Mouse (Mus musculus): ENCODE measurements around the gene Rcsd1.
A peak's percentile ranks its signal among the peaks of the same experiment; 100 is the strongest.

The Rcsd1 gene

DNA sequence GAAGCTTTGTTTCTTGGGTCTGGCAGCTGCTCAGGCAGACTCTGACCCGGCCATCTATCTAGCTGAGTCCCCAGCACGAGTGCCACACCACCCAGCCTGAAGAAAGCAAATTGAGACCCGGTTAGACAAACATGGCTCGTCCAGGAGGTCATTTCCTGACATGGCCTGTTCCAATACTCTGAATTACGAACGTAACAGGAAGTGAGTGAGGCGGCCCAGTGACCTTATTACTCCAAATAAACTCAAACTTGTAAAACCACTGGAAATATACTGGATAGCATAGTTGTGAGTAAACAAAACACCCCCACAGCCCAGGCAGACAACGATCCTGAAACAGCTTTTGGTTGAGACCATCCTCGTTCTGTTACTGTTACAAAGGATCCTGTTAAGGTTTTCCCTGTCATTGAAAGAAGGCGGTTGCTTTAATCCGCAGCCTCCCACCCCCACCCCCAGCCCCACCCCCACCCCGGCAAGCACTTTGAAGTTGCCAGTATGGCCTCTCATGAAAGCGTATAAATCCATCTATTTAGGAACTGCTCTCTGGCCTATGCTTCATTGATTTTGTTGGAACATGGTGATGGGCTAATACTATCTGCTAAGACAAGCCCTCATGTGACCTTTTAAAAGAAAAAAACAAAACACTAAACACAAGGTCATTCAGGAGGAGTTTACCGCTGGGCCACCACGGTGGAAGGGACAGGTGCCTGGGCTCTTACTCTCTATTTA is 92.2 kb downstream of the Rcsd1 start:
- no peak for DNase-seq

DNA sequence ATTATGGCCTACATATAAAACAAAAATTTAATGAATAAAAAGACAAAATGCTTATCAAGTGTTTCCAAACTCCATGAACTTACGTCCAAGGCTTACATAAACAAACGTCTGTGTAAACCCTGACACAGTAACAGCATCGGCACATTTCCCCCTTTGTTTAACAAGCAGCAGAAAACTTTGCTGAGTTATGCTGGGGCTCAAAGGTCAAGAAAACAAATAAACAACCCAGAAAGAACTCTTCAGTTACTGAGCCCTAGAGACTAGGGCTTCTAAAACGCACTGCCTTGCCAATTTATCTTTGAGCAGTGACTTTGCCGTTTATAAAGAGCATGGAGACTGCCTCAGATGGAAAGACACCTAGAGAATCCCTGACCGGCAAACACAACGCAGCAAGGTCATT is 92.9 kb downstream of the Rcsd1 start:
- DNase-seq: no peak

DNA sequence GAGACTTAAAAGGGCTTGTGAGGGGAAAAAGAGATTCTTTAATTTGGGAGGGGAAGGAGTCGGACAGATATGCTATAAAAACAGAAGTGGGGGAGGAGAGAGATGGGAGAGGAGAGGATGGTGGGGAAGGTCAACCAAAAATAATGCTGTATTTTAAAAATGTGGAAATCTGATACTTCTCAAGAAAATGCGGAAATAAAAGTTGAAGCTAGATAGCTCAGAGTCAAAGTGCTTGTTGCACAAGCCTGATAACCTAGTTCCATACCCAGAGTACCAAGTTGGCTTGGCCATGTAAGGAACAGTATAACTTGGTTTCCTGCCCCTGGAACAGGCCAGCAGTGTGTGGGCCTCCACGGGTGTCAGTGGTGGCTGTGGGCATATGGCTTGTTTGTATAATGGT is 94.8 kb downstream of the Rcsd1 start:
- DNase-seq: no peak

DNA sequence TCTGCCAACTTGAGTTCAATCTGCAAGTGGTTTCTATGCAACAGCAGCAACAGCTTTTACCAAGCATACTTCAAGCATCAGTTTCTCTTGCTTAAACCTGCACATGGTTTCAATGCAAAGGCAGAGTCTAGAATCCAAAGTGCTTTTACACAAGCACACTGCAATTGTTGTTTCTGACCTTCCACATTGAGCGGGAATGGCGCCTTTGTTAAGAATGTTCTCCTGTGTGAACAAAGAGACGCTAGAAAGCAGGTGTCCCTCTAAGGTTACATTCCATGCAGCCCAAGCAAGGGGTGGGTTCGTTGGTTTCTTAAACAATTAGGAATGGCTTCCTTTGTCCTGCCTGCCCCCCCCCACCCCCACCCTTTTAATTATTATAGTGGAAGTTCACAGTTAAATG is 95.6 kb downstream of the Rcsd1 start:
- no peak for DNase-seq

DNA sequence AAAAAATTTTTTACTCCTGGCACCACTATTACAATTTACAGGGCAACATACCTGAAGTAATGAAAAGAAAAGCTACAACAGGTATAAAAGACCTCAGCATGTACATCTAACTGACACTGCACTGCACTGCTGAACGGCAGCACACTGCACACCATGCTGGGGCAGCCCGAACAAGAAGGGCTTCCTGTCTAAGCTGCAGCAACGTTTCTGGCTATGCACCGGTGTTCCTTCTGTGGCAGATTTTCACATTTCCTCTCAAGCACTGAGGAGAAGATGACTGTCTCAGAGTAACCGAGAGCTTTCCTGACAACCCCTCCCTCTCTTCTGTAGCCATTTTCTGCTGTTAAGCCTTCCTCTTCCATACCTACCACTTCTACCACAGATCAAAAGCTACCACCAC is 96.8 kb downstream of the Rcsd1 start:
- DNase-seq: peak; percentile 39 to 44

DNA sequence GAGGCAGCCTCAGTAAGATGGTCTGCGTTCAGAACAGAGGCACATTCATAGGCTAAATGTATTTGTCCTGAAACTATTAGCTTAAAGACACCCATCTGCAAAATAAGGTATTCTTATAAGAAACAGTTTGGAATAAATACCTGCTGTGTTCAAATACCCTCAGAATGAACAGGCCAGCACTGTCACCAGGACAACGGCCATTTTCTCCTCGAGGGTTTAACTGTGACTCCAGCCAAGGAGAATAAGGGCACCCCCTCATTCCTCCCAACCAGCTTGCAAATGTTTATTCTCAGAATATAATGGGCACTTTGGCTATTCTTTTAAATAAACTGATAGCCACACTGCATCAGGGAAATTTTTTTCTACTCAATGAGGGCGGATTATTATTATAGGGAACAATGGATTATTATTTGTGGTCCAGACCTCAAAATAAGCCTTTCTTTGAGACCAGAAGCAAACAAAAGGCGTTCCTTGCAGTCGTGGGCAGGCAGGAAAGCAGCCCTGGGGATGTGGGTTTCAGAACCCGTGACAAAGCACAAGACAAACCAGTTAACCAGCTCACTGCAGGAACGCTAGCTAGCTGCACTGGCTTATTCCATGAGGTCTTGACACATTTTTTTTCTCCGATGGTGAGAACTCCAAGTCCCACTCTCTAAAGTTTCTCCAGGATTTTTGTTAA is 99.1 kb downstream of the Rcsd1 start:
- DNase-seq: no peak

DNA sequence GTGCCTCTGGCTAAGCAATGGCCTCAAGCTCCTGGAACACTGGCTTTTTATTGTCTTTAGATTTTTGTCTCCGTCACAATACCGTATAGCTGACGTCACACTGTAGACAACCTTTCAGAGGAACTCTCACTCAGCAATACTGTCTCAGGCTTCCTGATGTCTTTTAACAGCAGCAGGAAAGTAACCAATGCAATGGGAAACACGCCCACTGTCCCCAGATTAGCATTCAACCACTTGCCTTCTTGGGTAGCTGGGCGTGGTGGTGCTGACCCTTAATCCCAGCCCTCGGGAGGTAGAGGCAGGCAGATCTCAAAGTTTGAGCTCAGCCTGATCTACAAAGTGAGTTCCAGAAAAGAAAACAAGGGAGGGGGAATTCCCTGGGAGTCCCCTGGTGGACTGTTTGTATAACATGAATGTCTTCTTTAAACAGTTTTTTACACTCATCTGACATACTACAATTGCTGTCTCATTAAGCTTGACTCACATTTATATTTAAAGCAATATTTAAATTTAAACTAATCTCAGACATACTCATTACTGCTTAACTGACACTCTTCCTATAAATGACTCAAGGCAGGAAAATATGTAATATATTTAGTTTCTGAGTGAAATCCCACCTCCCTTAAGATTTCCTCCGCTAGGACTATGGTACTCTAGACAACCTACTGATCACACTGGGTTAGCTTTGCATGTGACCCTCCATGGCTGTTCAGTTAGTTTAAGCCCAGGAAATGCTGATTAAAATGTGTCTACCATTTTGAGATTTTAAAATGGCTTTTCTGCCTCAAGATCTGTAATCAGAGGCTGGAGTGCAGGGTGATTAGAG is 99.8 kb downstream of the Rcsd1 start:
- no peak for DNase-seq

DNA sequence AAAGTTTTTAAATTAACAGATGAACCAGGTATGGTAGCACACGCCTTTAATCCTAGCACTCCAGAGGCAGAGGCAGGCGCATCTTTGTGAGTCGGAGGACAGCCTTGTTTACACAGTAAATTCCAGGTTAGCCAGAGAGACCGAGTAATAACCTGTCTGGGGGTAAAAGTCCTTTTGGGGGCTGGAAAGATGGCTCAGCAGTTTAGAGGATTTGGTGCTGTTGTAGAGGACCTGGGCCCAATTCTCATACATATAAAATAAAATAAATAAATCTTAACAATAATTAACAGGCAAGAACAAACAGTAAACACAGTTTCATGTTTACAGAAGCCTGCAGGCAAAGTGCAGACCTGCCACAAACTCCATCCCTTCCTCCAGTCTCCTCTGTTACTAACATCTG is 100.7 kb downstream of the Rcsd1 start:
- no peak for DNase-seq

DNA sequence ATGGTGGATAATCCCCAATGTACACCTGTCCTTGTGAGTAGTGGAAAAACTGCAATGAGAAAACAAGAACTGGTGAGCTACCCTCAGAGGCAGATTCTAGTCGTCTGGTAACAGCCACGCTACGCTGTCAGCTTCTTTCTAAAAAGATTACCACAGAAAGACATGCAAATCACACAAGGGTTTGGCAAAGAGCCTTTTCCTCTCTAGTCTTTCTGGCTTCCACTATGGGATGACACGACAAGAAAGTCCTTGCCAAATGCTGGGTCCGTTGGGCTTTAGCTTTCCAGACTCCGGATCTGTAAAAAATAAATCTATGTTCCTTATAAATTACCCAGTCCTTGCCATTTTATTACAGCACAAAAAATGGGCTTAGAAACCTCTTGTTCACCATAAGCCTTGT is 103.8 kb downstream of the Rcsd1 start:
- DNase-seq: no peak

DNA sequence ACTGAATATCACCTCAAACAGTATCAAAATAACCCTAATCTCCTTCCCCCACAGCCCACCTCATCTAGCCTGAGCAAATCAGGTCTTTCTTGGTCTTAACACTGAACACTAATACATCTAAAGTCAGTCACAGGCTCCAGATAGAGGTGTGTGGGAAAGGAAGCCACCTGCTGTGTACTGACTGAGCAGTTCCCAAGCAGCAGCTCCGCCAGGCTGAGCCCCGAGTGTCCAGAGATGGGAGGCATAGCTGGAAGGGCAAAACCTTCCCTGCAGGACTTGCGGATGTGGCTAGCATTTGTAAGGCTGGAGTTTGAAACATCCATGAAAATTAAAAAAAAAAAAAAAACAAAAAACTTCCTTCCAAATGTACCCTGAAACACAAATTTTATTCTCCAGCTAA is 104.4 kb downstream of the Rcsd1 start:
- DNase-seq: no peak

DNA sequence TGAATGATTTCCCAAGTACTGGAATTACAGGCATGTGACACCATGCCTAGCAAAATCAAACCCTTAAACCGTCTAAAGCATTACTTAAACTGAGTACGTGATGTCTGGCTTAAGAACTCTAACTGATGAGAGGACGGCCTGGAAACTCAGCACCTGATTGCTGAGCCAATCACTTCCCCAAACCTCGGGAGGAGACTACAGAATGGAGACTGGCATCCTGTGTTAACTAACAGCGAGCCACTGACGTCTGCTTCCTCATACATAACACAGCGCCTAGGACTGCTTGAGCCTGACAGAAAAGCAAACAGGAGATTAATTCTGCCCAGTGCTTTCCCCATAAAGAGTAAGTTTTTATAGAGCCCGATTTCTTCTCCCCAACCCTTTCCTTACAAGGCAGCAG is 105.4 kb downstream of the Rcsd1 start:
- no peak for DNase-seq

DNA sequence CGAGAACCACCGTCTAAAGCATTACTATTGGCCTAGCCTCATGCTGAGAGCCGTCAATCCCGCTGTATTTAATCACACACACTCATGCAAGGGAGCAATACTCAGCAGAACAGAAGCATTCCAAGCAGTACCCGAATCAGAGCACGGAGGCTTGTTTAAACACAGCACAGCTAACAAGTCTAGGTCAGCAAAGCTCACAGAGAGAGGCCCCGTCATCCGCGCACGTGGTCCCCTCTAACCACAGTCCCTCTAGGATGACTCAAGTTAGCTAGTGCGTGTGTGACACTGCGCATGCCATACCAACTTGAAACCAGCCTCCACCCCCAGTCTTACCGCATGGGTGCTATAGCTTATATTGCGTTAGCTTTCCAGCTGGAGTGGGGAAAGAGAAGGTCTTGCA is 106.3 kb downstream of the Rcsd1 start:
- no peak for DNase-seq

DNA sequence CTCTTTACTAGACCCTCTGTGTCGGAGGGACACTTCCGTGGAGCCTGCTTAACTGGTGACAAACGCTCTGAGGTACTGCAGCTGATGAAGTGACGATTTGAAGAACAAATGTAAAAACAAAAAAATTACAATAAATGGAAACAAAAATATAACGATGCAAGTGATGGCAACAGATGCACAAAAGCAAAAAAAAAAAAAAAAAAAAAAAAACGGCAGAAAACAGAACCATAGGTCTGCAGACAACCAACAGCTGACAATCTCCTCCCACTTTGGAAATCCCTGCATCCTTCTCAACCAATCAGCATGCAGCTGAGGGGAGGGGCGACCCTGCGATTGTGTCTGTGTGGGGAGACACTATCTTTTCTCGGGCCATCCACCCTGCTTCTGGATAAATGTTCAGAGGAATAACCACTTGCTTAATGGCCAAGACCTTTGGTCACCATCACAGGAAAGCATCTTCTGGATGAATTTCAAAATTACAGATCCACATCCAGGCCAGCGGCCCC is 107.7 kb downstream of the Rcsd1 start:
- no peak for DNase-seq
